Mouse (Mus musculus) hindbrain, embryonic 11.5 days (tissue): ENCODE results near the gene Pm20d1. TPM values are rescaled to one million over a fixed set of nuclear protein-coding genes. Genes with fewer than 3 reads are reported as not detected.
A peak's percentile ranks its signal among the peaks of the same experiment; 100 is the strongest.

Experiments
- ATAC-seq: fragments of 200-750 bp; cut with Nextera tagmentation; 2 replicates; pipeline ENCODE4 v1.8.0; 2017; ENCODE audit warnings: mild to moderate bottlenecking, moderate TSS enrichment, moderate library complexity; ENCODE audit not compliant: low FRiP score
- DNase-seq: peaks from one replicate; pipeline ENCODE4 v3.0.0-alpha.2; 2015; ENCODE audit warnings: low spot score
- H3K27ac ChIP-seq: fragments of 300-500 bp; sonication (generic); 2 replicates; pipeline ENCODE4 v1.5.1; 2014; ENCODE audit warnings: mild to moderate bottlenecking, low read depth, low read length
- H3K27me3 ChIP-seq: fragments of 300-500 bp; sonication (generic); 2 replicates; pipeline ENCODE4 v1.6.1; 2014; ENCODE audit warnings: mild to moderate bottlenecking, low read length, moderate library complexity, mixed read lengths; ENCODE audit not compliant: control insufficient read depth, insufficient read depth
- H3K36me3 ChIP-seq: fragments of 300-500 bp; sonication (generic); 2 replicates; pipeline ENCODE4 v1.6.1; 2014; ENCODE audit warnings: mild to moderate bottlenecking, low read length, moderate library complexity, mixed read lengths; ENCODE audit not compliant: control insufficient read depth, insufficient read depth
- H3K4me1 ChIP-seq: fragments of 300-500 bp; sonication (generic); replicated peaks from 2 replicates; pipeline ENCODE4 v1.6.1; 2014; ENCODE audit warnings: low read length, mixed read lengths; ENCODE audit not compliant: control insufficient read depth, insufficient read depth
- H3K4me2 ChIP-seq: fragments of 300-500 bp; sonication (generic); replicated peaks from 2 replicates; pipeline ENCODE4 v1.6.1; 2014; ENCODE audit warnings: mild to moderate bottlenecking, low read depth, low read length
- H3K4me3 ChIP-seq: fragments of 300-500 bp; sonication (generic); 2 replicates; pipeline ENCODE4 v1.5.1; 2014; ENCODE audit warnings: low read depth, low read length
- H3K9ac ChIP-seq: fragments of 300-500 bp; sonication (generic); 2 replicates; pipeline ENCODE4 v1.6.1; 2014; ENCODE audit warnings: low read depth, low read length
- H3K9me3 ChIP-seq: fragments of 300-500 bp; sonication (generic); 2 replicates; pipeline ENCODE4 v1.6.1; 2016; ENCODE audit warnings: low read length; ENCODE audit not compliant: control insufficient read depth
- WGBS: fragments of 180-500 bp; shearing (Covaris S2); extraction: QIAGEN DNeasy Blood & Tissue Kit; methylation state at CpG from one replicate; pipeline ENCODE4 v1.1.7; 2014; 5-methylcytosine and 5-hydroxymethylcytosine counted together
- polyA plus RNA-seq: library from polyadenylated mRNA; unstranded; fragments of >200 nt; fragmentation: Nextera tagmentation; extraction: Ambion mirVana; gene quantifications from 2 replicates; pipeline ENCODE4 v1.2.1, GENCODE M21; 2014

Gene Pm20d1
- 0.43 and 1.5 TPM in 2 replicates for polyA plus RNA-seq

- DNase-seq (peak; percentile 43), ATAC-seq (no peak; the same call in 1 of the 2 replicates)
- no peaks in the 10 kb centered on the region for H3K4me1 ChIP-seq
- no peaks in the 10 kb centered on the region for H3K27me3 ChIP-seq
- no peaks in the 10 kb centered on the region for H3K9me3 ChIP-seq
- H3K27ac ChIP-seq, result no peak within 1 kb of the TSS
- peak within 1 kb of the TSS; percentile 22 for H3K4me3 ChIP-seq
- H3K9ac ChIP-seq, result peak within 1 kb of the TSS; percentile 43; the same call in 1 of the 2 replicates
- peak within 1 kb of the TSS; percentile 36 for H3K4me2 ChIP-seq
- H3K36me3 ChIP-seq, result no peaks in the 10 kb centered on the region
- 6% methylated on average over 26 of the region's 26 CpGs for WGBS
Measured at GRCm38 (mm10) chr1:131797202-131797909, at the start of gene Pm20d1. Gene Pm20d1, plus strand, starts transcription at chr1:131797381.

DNA sequence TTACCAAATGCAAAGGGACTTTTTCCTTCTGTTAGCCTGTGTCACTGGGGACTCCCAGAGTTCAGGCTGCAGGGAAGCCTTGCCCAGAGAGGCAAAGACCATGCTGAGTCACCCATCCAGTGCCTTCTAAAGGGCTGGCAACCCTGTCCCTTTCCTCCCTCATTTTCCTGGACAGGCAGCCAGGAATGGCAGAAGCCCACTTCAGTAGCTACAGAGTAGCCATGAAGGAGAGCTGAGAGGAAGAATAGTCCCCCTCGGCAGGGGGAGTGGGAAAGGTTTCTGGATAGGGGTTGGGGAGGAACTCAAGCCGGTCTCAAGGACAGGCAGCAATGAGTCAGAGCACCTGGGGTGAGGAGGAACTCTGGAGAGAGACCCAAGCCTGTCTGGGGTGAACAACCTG is 49.4 kb upstream of the Pm20d1 start:
- Histone ChIP-seq H3K4me1 (no peaks in the 10 kb centered on the region; the same call in 1 of the 2 replicates), H3K27me3 (no peaks in the 10 kb centered on the region), H3K4me3 (no peak overlapping the region), H3K9me3 (no peaks in the 10 kb centered on the region), H3K4me2 (no peak overlapping the region), H3K36me3 (no peaks in the 10 kb centered on the region), H3K9ac (no peak overlapping the region), H3K27ac (no peak overlapping the region)
- ATAC-seq, result no peak
- 68% methylated on average over 2 of the region's 2 CpGs for WGBS
- no peak for DNase-seq

- ATAC-seq (no peak), DNase-seq (no peak)
- H3K9me3 ChIP-seq, result no peaks in the 10 kb centered on the region
- no peak overlapping the region for H3K27ac ChIP-seq
- no peaks in the 10 kb centered on the region; the same call in 1 of the 2 replicates for H3K4me1 ChIP-seq
- no peak overlapping the region for H3K4me3 ChIP-seq
- 71% methylated on average over 2 of the region's 2 CpGs for WGBS
- no peaks in the 10 kb centered on the region for H3K36me3 ChIP-seq
- H3K9ac ChIP-seq, result no peak overlapping the region
- H3K4me2 ChIP-seq, result no peak overlapping the region
- H3K27me3 ChIP-seq, result no peaks in the 10 kb centered on the region
Measured at GRCm38 (mm10) chr1:131748636-131749035, 48.5 kb upstream of the Pm20d1 start.

DNA sequence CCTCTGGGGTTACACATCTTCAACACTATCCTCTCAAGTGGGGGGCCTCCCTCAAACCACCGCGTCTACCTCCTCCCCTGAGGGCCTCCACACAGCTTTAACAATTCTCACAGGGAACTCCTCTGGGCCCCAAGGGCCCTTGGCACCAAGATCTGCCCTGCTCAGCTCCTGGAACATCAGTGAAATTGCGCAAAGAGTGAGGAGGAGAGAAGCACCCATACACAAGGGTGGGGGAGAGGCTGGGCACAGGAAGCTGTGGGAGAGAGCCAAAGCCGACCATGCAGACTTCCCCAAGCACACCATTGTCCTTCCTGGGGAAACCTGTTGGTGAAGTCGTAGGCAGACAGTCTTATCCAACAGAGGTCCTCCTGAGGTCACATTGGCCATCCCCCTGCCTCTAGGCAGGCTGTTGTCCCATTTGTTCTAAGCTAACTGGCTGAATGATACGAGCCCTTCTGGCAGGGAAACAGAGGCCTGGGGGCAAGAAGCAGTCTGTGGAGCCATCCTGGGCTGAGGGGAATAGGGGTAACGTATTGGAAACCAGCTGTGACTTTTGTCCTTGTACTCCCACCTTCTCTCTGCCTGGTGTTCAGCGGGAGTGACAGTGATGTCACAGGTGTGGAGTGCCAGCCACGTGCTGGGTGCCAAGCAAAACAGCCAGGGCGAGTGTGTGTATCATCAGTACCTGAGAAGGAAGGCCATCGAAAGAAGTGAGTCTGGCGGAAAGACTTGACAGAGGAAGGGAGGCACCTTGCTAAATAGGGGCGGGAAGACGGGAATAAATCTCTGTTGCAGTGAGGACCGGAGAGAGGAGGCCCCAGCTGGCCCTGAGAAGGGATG is 47.3 kb upstream of the Pm20d1 start:
- no peaks in the 10 kb centered on the region for H3K27me3 ChIP-seq
- H3K36me3 ChIP-seq, result no peaks in the 10 kb centered on the region
- H3K27ac ChIP-seq, result no peak overlapping the region
- no peak overlapping the region for H3K4me2 ChIP-seq
- no peak overlapping the region for H3K9ac ChIP-seq
- ATAC-seq, result no peak
- no peaks in the 10 kb centered on the region for H3K9me3 ChIP-seq
- no peak overlapping the region for H3K4me3 ChIP-seq
- WGBS, result 81% methylated on average over 15 of the region's 15 CpGs
- DNase-seq, result no peak
- no peaks in the 10 kb centered on the region; the same call in 1 of the 2 replicates for H3K4me1 ChIP-seq

DNA sequence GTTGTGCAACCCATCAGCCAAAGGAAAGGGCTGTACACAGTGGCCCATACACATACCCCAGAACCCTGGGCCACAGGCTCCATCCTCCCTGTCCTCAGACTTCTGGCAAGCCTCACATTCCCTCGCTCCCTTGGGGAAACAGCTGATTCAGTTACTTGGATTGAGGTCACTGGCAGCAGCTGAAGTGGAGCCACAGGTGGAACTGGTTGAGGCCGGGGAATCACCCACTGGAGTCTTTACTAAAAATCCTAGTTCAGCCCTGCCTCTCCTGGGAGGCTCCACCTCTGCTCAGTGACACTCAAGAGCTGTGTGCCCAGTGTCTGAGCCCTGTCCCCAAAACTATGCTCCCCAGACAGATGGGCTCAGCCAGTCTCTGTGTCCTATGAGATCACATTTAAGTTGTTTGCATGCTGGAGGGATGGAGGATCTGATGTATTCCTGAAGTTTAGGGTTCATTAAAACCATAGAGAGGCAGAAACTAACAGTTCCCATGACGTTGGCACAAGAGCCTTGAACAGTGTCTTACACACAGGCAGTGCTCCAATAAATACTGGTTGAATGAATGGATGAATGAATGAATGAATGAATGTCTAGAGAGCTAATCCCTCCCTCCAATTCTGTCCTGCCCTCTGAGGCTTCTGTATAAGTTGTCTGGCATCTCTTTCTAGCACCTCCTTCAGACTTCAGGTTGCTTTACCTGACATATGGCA is 45.8 kb upstream of the Pm20d1 start:
- no peaks in the 10 kb centered on the region; the same call in 1 of the 2 replicates for H3K4me1 ChIP-seq
- ATAC-seq (no peak), DNase-seq (no peak)
- WGBS, result 74% methylated on average over 3 of the region's 3 CpGs
- H3K36me3 ChIP-seq, result no peaks in the 10 kb centered on the region
- H3K4me2 ChIP-seq, result no peak overlapping the region
- H3K4me3 ChIP-seq, result no peak overlapping the region
- no peaks in the 10 kb centered on the region for H3K27me3 ChIP-seq
- H3K9ac ChIP-seq, result no peak overlapping the region
- no peak overlapping the region for H3K27ac ChIP-seq
- H3K9me3 ChIP-seq, result no peaks in the 10 kb centered on the region

GRCm38 (mm10) chr1:131751891-131752311 is 45.3 kb upstream of the Pm20d1 start:
- Histone ChIP-seq H3K27me3 (no peaks in the 10 kb centered on the region), H3K4me3 (no peak overlapping the region), H3K36me3 (no peaks in the 10 kb centered on the region), H3K9me3 (no peaks in the 10 kb centered on the region), H3K4me1 (no peaks in the 10 kb centered on the region; the same call in 1 of the 2 replicates), H3K9ac (no peak overlapping the region), H3K27ac (no peak overlapping the region), H3K4me2 (no peak overlapping the region)
- ATAC-seq (no peak), DNase-seq (no peak)
- 69% methylated on average over 10 of the region's 10 CpGs for WGBS

GRCm38 (mm10) chr1:131754212-131754829 is 42.9 kb upstream of the Pm20d1 start:
- Histone ChIP-seq H3K4me3 (no peak overlapping the region), H3K4me2 (no peak overlapping the region), H3K4me1 (no peaks in the 10 kb centered on the region; the same call in 1 of the 2 replicates), H3K27ac (no peak overlapping the region), H3K27me3 (no peaks in the 10 kb centered on the region), H3K9ac (no peak overlapping the region), H3K36me3 (no peaks in the 10 kb centered on the region), H3K9me3 (no peaks in the 10 kb centered on the region)
- ATAC-seq (no peak), DNase-seq (no peak)
- 79% methylated on average over 3 of the region's 3 CpGs for WGBS

DNA sequence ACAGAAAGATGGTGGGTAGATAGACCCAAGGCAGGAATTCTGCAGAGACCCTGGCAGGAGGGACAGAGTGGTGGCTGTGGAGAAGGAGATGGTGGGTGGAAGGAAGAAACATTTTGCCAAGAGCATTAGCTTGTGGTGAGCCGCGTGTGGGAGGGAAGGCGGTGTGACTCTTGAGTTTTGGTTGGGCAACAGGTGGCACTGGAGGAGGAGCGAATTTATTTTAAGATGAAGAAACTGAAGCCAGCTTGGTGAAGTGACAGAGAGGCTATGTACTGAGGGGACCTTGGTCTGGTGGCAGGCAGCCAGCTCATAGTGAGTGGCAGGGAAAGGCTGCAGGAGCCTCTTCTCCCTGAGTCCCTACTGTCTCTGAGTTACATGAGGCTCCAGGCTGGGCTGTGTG is 42.3 kb upstream of the Pm20d1 start:
- no peaks in the 10 kb centered on the region for H3K27me3 ChIP-seq
- H3K27ac ChIP-seq, result no peak overlapping the region
- no peaks in the 10 kb centered on the region; the same call in 1 of the 2 replicates for H3K4me1 ChIP-seq
- WGBS, result 91% methylated on average over 4 of the region's 4 CpGs
- H3K36me3 ChIP-seq, result no peaks in the 10 kb centered on the region
- H3K4me2 ChIP-seq, result no peak overlapping the region
- DNase-seq, result no peak
- ATAC-seq, result no peak
- H3K9ac ChIP-seq, result no peak overlapping the region
- no peaks in the 10 kb centered on the region for H3K9me3 ChIP-seq
- no peak overlapping the region for H3K4me3 ChIP-seq
